Mouse (Mus musculus): ENCODE measurements at regions not wholly inside any gene's neighbourhood (a gene's known extent, or its start where the extent isn't known, plus 50 kb on each side); places are given as distances from the start of the nearest gene placed in this dataset.

DNA sequence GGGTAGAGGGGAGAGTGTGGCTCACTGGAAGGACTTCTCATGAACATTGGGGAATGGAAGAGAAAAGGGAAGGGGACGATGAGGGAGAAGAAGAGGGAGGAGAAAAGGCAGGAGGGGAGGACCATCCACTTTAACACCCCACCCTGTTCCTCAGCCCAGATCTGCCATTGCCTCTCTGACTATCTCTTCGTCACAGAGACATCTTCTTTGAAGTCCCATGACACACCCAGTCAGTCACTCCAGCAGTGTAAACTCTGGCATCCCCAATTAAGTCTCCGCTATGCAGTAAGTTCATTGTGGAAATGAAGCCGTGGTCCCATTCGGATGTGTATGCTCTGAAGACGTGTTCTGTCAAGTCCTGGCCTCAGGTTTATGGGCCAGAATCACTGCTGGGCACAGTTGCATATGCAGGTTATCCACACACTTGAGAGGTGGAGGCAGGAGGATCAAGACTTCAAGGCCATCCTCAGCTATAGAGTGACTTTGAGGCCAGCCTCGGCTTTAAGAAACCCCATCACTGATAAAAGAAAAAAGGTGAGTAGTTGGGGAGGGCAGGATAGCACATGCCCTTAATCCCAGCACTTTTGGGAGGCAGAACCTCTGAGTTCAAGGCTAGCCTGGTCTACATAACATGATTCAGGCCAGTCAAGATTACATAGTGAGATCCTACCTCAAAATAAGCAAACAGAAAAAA lies 141.0 kb upstream of the Med13l start:
- H3K79me2 ChIP-seq (ENCODE audit: inconsistent target), result no peaks in the 10 kb centered on the region
- H3K27ac ChIP-seq, result no peak overlapping the region
- H3K36me3 ChIP-seq (ENCODE audit: inconsistent target), result no peaks in the 10 kb centered on the region
- WGBS (ENCODE audit: missing documents), result 91% methylated on average over 7 of the region's 7 CpGs
- no peak overlapping the region for H3K4me3 ChIP-seq (ENCODE audit: inconsistent target)

DNA sequence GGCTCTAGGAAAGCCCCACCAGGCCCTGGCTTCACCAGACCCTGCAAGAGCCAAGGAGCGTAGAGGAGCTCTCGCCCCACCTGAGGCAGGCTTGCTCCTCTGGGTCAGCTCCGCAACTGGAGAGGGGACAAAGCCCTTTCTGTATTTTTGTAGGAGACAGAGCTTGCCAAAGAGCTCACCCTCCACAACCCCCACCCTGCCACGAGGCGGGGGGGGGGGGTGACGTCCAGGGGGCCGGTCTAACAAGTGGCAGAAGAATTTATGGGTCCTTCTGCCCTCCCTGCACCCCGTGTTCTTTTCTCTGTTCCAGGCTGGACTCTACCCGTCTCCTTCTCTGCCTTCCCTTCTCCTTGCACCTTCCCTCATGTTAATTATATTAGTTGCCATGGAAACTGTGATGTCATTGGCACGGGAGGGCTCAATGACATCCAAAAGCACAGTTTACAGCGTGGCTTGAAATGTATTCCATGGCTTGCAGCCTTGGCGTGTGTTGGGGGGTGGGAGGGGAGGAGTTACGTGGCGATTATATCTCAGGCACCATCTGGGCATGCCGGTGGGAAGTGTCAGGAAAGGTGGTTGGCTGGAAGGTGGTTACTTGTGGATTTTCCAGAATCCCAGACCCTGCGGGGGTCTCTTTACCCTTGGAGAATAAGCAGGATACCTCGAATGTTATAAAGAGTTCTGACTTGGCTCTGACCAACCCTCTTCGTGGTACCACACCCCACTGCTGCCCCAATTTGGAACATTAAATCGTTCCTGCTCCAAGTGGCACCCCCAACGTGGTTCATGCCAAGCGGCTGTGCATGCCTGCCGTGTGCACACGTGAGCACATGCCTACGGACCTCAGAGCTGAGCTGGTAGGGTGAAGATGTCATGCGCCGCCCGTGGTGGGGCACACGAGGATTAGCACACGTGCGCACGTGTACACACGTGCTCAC lies 138.3 kb upstream of the Med13l start:
- 70% methylated on average over 31 of the region's 32 CpGs for WGBS (ENCODE audit: missing documents)
- Histone ChIP-seq H3K27ac (no peak overlapping the region), H3K79me2 (ENCODE audit: inconsistent target) (no peaks in the 10 kb centered on the region), H3K4me3 (ENCODE audit: inconsistent target) (no peak overlapping the region), H3K36me3 (ENCODE audit: inconsistent target) (no peaks in the 10 kb centered on the region)

DNA sequence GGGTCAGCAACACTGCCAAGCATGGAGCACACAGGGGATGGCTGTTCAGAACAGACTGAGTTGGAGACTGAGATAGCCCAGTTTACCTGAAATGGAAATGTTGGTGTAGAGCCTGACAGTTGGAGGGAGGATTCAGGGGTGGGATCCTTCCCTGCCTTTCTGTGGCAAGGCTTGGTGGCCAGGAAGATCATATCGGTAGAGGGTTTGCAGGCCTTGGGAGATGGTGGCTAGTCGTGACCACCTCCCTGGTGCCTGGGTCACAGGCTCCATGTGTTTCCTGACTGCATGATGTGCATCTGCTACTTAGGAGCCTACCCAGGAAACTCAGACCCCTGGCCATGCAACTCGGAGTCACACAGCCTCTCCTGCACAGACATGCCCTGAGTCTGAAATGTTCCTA lies 136.3 kb upstream of the Med13l start:
- Histone ChIP-seq H3K4me3 (ENCODE audit: inconsistent target) (no peak overlapping the region), H3K36me3 (ENCODE audit: inconsistent target) (no peaks in the 10 kb centered on the region), H3K27ac (no peak overlapping the region), H3K79me2 (ENCODE audit: inconsistent target) (no peaks in the 10 kb centered on the region)
- 87% methylated on average over 3 of the region's 3 CpGs for WGBS (ENCODE audit: missing documents)

DNA sequence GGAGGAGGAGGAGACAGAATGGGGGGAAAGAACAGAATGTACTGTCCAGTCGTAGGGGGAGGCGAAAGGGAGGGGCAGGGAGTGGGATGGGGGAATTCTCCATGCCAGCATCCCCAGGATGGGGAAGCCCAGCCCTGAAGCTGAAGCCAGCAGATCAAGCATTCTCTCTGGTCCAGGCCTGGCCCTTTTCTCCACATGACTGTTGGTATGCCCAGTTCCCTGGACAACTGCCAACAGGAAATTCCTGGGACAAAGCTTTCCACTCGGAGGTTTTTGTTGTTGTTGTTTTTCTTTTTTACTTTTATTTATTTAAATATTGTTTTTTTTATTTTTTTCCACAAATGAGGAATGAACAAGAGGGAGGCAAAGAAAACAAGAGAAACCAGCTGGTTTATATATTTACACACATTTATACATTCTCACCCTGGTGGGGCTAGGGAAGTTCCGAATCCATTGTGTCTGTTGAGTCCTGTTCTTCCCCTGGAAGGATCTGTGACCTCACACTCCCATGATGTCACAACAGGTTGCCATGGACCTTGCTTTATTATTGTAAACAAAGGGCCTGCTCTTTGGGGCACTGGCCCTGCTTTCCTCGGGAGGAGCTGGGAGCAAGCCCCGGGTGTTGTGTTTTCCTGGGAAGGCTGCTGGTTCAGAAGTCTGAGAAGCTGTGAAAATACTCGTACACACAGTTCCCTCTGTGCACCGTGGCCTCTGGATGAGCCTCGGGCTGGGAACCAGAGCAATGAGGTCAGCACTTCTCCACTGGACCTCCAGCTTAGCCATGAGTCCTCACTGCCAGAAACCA lies 135.5 kb upstream of the Med13l start:
- no peaks in the 10 kb centered on the region for H3K79me2 ChIP-seq (ENCODE audit: inconsistent target)
- WGBS (ENCODE audit: missing documents), result 74% methylated on average over 9 of the region's 9 CpGs
- no peak overlapping the region for H3K4me3 ChIP-seq (ENCODE audit: inconsistent target)
- H3K27ac ChIP-seq, result no peak overlapping the region
- H3K36me3 ChIP-seq (ENCODE audit: inconsistent target), result no peaks in the 10 kb centered on the region

DNA sequence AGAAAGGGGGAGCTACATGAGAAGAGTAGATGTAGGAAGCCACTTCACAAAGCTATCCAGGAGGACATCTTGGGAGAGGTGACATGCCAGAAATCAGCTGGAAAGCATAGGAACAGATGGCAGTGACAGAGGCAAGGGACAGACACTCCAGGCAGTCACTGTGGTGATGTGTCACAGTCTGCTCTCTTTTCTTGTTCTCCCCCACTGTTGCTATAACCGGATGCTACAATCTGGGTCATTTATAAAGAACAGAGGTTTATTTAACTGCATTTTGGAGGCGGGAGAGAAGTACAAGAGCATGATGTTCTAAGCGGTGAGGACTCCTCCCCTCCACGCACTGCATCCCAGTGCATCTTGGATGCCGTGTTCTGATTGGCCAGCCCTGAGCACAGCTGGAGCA lies 133.8 kb upstream of the Med13l start:
- H3K79me2 ChIP-seq (ENCODE audit: inconsistent target), result no peaks in the 10 kb centered on the region
- H3K27ac ChIP-seq, result no peak overlapping the region
- 82% methylated on average over 5 of the region's 5 CpGs for WGBS (ENCODE audit: missing documents)
- no peak overlapping the region for H3K4me3 ChIP-seq (ENCODE audit: inconsistent target)
- no peaks in the 10 kb centered on the region for H3K36me3 ChIP-seq (ENCODE audit: inconsistent target)

DNA sequence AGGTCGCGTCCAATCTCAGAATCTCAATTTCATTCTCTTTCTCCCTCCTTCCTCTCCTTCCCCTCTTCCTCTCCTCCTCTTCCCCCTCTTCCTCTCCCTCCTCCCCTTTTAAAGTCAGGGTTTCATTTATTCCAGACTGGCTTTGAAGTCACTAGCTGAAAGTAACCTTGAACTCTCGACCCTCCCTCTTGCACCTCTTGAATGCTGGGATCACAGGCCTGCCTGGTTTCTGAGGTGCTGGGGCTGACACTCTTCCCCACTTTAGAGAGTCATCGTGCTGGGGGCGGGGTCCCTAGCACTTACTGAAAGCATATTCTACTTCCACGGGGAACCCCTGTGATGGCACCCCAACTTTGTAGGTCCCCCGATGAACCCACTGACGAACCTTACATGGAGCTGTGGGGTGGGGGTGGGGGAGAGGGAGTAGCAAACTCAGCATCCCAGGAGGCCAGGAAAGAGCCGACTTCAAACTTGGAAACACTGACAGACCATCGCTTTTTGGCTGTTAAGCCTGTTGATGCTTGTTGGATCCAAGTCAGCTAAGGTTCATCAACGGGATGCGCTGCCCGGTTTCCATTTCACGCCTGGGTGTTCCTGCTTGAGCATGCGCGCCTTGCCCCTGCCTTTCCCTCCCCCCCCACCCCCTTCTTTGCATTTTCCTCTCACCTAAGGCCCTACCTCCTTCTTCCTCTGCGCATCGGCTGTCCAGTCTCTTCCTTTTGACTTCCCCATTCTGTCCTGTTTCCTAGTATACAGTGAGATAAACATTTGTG lies 132.0 kb upstream of the Med13l start:
- Histone ChIP-seq H3K27ac (no peak overlapping the region), H3K4me3 (ENCODE audit: inconsistent target) (no peak overlapping the region), H3K36me3 (ENCODE audit: inconsistent target) (no peaks in the 10 kb centered on the region), H3K79me2 (ENCODE audit: inconsistent target) (no peaks in the 10 kb centered on the region)
- WGBS (ENCODE audit: missing documents), result 86% methylated on average over 14 of the region's 18 CpGs

DNA sequence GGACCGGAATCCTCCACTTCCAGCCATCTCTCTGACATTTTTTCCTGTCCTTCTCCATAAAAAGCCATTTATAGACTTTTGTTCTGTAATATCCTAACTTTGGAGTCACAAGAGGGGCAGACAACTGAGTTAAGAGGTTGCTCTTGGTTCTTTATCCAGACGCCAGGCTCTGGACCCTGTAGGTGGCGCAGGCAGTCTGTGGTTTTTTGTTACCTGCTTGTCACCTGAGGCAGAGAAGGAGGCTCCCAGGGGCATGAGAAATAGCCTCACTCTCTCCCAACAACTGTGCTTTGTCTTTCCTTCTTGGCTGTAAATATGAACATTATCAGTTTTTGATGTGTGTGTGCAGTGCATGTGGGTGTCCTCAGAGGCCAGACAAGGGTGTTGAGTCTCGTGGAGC lies 126.9 kb upstream of the Med13l start:
- Histone ChIP-seq H3K4me3 (ENCODE audit: inconsistent target) (no peak overlapping the region), H3K27ac (no peak overlapping the region), H3K36me3 (ENCODE audit: inconsistent target) (no peaks in the 10 kb centered on the region), H3K79me2 (ENCODE audit: inconsistent target) (no peaks in the 10 kb centered on the region)
- 93% methylated on average over 4 of the region's 4 CpGs for WGBS (ENCODE audit: missing documents)

DNA sequence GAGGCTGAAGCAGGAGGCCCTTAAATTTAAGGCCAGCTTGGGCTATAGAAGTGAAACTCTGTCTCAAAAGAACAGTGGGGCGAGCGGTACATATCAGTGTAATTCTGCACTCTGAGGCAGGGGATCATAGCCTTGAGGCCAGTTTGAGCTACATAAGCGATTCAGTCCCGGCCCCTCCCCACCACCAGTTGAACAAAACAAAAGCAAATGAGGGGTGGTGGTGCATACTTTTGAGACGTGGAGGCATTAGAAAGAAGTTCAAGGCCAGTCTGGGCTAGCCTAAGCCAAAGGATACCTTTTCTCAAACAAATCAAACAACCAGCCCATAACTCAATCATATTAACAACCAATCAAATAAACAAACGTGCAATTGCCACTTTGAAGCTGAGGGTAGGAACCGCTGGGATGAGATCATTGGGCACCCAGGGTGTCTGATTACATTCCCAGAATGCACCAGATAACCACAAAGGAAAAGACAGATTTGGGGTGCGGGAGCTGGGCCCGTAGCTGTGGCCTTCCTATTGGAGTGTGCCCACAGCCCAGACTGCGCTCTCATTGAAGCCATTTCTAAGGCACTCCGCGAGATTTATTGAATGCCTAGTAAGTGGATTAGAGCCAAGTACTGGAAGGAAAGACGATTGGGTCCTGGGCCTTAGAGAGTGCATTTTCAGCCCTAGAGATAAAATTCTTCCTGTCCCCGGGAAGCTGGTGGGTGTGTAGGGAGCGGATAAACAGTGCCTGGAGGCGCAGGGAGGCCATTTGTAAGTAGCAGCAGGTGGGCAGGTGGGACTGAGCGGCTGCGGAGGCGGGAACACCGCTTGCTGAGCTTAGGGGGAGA lies 125.5 kb upstream of the Med13l start:
- Histone ChIP-seq H3K36me3 (ENCODE audit: inconsistent target) (no peaks in the 10 kb centered on the region), H3K79me2 (ENCODE audit: inconsistent target) (no peaks in the 10 kb centered on the region), H3K27ac (no peak overlapping the region), H3K4me3 (ENCODE audit: inconsistent target) (no peak overlapping the region)
- WGBS (ENCODE audit: missing documents), result 91% methylated on average over 20 of the region's 20 CpGs

DNA sequence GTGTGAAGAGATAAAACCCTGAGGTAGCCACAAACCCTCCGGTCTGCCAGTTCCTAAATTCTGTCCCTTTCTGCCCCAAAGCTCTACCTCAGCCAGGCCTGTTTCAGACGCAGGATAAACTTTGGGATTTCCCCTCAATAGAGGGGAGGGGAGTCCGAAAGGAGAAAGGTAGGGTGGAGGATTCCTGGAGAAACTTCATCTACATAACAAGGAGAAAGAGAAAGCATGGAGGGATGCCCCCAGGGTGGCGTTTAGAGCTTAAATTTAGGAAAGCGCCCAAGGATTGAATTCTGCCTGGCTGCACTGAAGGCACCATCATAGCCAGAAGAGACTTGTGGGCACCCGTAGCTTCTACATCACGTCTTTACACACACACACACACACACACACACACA lies 124.9 kb upstream of the Med13l start:
- Histone ChIP-seq H3K4me3 (ENCODE audit: inconsistent target) (no peak overlapping the region), H3K27ac (no peak overlapping the region), H3K79me2 (ENCODE audit: inconsistent target) (no peaks in the 10 kb centered on the region), H3K36me3 (ENCODE audit: inconsistent target) (no peaks in the 10 kb centered on the region)
- WGBS (ENCODE audit: missing documents), result 88% methylated on average over 6 of the region's 7 CpGs

DNA sequence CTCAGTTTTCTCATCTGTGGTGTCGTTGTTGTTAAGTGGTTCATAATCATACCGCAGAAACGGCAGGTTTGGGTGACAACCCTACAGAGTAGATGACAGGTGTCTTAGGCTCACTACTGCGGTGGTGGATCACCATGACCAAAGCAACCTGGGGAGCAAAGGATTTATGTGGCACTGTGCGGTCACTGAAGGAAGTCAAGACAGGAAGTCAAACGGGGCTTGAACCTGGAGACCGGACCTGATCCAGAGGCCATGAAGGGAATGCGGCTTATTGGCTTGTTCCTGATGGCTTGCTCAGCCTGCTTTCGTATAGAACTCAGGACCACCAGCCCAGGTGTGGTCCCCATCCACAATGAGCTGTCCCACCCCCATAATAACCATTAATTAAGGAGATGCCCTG lies 124.4 kb upstream of the Med13l start:
- no peaks in the 10 kb centered on the region for H3K79me2 ChIP-seq (ENCODE audit: inconsistent target)
- WGBS (ENCODE audit: missing documents), result 45% methylated on average over 9 of the region's 9 CpGs
- no peak overlapping the region for H3K4me3 ChIP-seq (ENCODE audit: inconsistent target)
- H3K27ac ChIP-seq, result no peak overlapping the region
- H3K36me3 ChIP-seq (ENCODE audit: inconsistent target), result no peaks in the 10 kb centered on the region

DNA sequence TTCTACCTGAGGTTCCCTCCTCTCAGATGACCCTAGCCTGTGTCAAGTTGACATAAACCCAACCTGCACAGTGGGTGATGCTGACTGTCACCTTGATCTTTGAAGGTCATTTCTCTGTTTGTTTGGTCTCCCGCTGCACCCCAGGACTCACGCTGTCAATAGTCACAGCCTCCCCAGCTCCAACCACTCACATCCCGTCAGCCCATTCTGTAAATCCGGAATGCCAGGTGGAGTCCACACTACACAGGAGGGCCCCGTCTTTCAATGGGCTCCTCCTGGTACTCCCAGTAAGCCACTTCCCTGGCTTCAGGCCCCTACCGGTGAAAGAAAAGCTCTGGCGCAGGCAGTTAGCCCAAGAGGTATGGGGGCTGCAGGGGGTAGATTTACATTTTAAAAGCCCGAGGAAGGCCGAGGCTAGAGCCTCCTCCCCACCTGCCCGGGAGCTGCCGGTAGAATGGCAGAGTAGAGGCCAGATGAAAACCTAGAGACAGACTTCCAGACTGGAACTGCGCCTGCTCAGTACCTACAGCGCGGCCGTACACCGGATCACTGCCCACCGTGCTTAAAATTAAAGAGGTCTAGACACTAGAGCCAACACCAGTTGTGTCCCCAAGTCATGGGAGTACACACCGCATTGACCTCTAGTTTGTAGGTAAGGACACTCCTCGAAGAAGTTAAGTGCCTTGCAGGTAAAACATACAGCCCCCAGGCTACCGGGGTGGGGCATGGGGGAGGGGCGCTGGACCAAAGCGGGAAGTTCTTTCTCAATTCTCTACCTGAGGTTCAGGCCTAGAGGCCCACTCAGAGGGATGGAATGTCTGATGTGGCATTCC lies 123.8 kb upstream of the Med13l start:
- Histone ChIP-seq H3K27ac (no peak overlapping the region), H3K36me3 (ENCODE audit: inconsistent target) (no peaks in the 10 kb centered on the region), H3K4me3 (ENCODE audit: inconsistent target) (no peak overlapping the region), H3K79me2 (ENCODE audit: inconsistent target) (no peaks in the 10 kb centered on the region)
- 73% methylated on average over 22 of the region's 22 CpGs for WGBS (ENCODE audit: missing documents)

DNA sequence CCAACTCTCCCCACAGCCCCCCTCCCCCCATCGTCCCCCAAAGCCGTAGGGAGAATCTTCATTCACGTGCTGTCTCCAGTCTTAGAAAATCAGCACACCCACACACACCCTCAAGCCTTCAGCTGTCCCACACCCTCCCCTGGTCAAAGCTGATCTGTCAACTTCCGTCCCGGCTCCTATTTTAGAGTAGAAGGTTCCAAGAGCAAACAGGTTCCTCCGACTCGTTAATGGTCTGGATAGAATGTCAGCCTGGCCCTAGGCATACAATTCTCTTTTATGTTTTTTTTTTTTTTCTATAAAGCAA lies 123.2 kb upstream of the Med13l start:
- no peak overlapping the region for H3K27ac ChIP-seq
- H3K36me3 ChIP-seq (ENCODE audit: inconsistent target), result no peaks in the 10 kb centered on the region
- no peaks in the 10 kb centered on the region for H3K79me2 ChIP-seq (ENCODE audit: inconsistent target)
- no peak overlapping the region for H3K4me3 ChIP-seq (ENCODE audit: inconsistent target)
- 93% methylated on average over 5 of the region's 7 CpGs for WGBS (ENCODE audit: missing documents)

DNA sequence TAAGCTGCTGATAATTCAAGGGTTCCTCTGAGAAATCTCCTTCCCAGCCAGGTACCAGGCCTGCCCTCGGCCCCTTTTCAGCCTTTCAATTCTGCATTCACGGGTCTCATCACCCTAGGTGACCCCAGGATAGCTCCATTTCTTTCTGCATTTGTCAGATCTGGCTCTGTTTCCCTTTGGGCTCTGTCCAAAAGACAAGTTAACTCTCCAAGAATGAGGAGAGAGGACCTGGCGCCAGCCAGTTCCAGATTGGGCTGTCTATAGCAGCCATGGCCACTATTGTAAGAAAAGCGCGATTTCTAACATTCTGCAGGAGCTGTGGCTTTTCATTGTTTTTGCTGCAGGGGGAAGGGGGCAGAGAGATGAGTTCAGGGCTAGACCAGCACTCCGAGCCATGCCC lies 122.5 kb upstream of the Med13l start:
- H3K27ac ChIP-seq, result no peak overlapping the region
- no peaks in the 10 kb centered on the region for H3K79me2 ChIP-seq (ENCODE audit: inconsistent target)
- H3K36me3 ChIP-seq (ENCODE audit: inconsistent target), result no peaks in the 10 kb centered on the region
- no peak overlapping the region for H3K4me3 ChIP-seq (ENCODE audit: inconsistent target)
- 93% methylated on average over 6 of the region's 6 CpGs for WGBS (ENCODE audit: missing documents)
